Mouse (Mus musculus): ENCODE measurements at regions not wholly inside any gene's neighbourhood (a gene's known extent, or its start where the extent isn't known, plus 50 kb on each side); places are given as distances from the start of the nearest gene placed in this dataset.
"Not testable (repeated sequence)": the region's sequence is repeated elsewhere in the genome, so short reads cannot be mapped to it uniquely, and the experiment has no call there.

DNA sequence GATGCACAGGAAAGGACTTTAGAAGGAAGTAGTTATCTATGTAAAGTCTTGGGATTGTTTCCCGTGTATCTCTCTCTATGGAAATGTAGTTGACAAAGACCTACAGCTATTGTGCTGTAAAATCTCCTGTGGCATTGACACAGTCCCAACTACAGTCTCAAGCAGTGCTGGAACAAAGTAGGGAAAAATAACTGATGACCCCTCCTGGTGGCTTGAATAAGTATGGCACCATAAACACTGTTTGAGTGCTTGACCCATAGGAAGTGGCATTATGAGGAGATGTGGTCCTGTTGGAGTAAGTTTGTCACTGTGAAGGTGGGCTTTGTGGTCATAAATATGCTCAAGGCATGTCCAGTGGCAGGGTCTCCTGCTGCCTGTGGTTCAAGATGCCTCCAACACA, 928.4 kb upstream of the Mms22l start:
- DNase-seq, result no peak

DNA sequence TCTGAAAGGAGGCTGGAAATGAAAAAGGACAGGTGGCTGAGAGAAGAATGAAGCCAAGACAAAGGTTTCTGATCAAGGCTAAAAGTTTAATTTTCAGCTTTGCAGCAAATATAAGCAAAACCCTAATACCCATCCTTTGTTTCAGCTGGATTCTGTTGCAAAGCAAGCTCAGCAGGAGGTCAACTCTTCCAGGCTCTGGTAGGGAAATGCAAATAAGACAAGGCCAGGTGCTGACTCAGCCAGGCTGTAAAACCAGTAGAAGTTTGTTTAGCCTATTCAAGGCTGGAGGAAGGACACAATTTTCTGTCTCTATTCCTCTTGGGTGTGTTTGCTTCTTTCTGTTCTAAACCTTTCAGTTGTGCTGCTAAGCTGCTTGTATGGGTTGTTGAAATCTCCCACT, 923.2 kb upstream of the Mms22l start:
- no peak for DNase-seq

- DNase-seq, result no peak
Measured at GRCm38 (mm10) chr4:23587412-23587811, 908.8 kb upstream of the Mms22l start.

DNA sequence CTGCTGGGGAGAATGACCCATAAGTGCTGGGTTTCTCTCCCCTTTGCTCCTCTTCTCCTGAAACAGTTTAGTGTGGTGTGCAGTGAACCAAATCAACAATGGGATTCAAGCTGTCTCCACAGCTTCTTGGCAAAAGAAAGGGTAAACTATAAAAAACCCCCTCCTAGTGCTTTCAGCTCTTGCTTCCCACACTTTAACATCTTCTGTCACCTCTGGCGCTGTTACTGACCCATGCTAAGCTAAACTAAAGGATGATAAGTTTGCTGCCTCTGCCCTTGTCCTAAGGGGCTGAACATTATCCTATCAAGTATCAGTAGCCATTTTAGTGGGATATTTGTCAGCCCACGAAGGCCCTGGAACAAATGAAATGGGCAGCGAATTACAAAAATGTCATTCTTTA, 905.4 kb upstream of the Mms22l start:
- DNase-seq, result no peak

- DNase-seq, result no peak
Measured at GRCm38 (mm10) chr4:23591593-23591992, 904.7 kb upstream of the Mms22l start.

DNA sequence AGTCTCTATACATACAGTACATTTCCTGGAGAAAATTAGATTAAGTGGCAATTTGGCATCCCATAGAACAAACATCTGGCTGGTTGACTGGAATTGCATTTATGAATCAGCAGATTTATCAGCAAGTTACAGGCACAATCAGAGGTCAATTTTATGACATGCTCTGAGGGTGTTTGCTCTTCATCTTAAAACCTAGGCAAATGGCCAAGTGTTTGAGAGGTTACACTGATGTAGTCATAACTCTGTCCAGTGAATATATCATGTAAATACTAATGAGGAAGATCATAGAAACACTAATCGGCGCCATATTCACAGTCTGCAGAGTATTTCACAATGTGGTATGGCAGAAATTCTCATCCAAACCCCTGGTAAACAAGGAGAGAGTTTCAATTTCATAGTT, 896.2 kb upstream of the Mms22l start:
- no peak for DNase-seq

DNA sequence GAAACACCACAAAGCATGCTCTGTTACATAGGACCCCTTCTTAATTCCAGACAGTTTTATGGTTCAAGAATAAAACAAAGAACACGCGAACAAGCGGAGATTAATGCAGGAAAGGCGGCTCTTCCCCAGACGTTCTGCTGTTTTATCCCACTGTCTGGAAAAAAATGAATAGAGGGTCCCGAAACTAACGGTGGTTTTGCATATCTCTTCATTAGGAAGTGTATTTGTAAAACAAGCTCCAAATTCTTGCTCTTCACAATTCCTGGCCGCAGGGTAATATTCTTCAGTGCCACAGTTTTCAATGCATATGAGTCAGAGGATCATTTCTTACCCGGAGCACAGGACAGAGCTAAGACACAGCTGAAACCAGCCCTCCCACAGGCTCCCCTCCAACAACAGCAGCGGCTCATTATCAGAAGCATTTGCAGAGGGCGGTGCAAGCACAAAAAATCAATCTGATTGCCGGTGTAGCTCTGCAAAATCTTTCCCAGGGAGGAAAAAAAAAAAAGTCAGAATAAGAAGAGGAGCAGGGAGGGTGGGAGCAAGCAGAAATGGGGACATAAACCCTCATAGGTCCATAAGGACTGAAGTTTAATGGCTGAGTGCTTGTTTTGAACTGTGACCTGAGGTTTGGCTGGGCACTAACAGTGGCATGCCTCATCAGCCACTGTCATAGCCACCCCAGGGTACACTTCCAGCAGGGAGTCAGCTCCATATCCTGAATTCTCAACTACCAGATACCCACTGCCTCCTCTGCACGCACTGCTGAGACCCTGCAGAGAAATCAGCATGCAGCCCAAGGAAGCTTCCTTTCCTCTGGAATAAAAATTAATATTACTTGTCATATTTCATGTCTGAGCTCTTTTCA, 894.6 kb upstream of the Mms22l start:
- DNase-seq, result peak; percentile 14

- no peak for DNase-seq
Measured at GRCm38 (mm10) chr4:23602294-23602932, 893.8 kb upstream of the Mms22l start.

GRCm38 (mm10) chr4:23607348-23607747, 888.9 kb upstream of the Mms22l start:
- no peak for DNase-seq

DNA sequence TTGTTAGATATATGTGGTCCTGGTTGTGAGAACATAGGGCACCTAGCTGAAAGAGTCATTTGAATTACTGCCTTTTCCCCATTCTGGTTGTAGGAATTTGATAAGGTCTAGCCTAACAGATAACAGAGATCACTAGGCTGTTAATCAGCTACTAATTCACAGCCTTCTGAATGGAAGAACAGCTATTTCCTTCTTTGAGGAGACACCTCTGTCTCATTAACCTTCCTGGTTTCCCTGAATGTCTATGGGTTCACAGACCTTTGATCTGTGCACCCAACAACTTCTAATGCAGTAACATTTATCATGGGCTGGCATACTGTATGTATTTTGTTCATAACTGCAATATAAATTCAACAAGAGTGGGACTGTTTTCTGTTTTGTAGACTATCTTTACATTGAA, 875.0 kb upstream of the Mms22l start:
- DNase-seq, result no peak

- DNase-seq, result no peak
Measured at GRCm38 (mm10) chr4:23622231-23622630, 874.0 kb upstream of the Mms22l start.

DNA sequence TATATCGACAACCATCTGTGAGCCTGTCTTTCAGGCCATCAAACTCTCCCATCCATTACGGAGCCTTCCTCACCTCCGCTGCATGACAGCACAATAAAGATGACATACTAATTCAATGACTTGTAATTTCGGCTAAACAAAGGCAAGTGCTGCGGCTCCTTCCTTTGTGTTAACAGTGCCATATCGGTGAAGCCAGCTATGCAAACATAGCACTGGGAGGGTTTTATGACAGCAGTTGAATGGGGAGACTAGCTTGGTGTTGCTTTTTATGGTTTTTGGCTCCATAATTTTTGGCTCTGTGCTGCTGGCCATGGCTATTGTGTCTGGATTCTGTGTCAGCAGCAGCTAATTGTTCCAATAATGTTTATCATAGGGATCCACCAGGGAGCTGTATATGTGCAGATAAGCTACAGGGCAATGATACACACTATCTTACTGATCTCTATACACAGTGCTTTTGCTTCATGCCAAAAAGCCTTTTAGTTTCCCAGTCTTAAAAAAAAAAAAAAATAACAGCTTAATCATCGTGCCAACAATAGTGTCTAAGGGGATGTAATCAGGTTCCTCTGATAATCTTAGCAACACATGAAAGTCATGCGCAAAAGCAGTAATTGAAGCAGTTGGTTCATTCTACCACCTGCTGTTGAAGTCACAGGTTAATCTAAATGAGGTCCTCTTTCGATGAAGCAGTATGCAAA, 859.9 kb upstream of the Mms22l start:
- peak; percentile 7 for DNase-seq

- DNase-seq, result no peak
Measured at GRCm38 (mm10) chr4:23636929-23637235, 859.4 kb upstream of the Mms22l start.

DNA sequence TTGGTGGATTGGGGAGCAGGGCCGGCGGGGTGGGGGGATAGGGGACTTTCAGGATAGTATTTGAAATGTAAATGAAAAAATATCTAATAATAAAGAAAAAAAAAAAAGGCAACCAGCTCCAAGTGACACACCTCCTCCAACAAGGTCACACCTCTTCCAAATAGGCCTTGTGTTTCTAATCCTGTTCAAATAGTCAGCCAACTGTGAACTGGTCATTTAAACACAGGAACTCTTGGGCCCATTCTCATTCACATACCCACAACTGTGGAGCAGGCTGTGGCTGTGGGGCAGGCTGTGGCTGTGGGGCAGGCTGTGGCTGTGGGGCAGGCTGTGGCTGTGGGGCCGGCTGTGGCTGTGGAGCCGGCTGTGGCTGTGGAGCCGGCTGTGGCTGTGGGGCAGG, 839.6 kb upstream of the Mms22l start:
- not testable (repeated sequence) for DNase-seq

DNA sequence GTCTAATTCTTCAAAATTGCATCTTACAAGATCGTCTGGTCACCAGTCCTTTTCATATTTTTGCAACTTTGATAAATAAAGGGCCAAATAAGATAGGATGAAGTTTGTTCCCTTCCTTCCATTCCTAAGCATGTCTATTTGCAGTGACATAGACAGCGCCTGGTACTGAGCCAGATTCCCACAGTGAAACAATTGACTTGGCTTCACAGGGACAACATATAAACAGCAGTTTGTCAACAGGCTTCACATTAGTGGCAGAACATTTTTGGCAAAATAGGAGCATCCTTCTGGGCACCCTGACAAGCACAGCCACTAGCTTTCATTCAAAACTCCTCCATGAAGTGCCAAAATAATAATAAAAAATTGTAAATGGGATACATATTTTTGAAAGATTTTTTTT, 827.4 kb upstream of the Mms22l start:
- DNase-seq, result peak; percentile 5

DNA sequence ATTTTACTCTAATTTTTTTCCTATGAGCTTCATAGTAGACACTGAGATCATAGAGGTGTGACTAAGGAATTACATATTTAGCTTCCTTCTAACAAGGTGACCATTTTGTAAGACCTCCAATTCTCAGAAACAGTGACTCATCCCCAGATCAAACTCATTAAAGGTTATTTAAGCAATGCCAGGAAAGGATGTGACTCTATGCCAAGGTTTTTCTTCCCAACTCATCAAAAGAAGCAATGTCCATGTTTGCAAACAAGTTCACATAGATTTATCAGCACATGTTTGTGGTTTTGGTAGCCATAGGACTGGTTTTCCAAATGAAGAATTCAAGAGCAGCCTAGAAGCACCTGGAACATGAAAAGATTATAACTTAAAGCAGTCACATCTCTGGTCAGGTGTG, 792.6 kb upstream of the Mms22l start:
- DNase-seq, result no peak

- no peak for DNase-seq
Measured at GRCm38 (mm10) chr4:23710716-23711115, 785.5 kb upstream of the Mms22l start.

GRCm38 (mm10) chr4:23713781-23714415, 782.4 kb upstream of the Mms22l start:
- DNase-seq, result no peak

DNA sequence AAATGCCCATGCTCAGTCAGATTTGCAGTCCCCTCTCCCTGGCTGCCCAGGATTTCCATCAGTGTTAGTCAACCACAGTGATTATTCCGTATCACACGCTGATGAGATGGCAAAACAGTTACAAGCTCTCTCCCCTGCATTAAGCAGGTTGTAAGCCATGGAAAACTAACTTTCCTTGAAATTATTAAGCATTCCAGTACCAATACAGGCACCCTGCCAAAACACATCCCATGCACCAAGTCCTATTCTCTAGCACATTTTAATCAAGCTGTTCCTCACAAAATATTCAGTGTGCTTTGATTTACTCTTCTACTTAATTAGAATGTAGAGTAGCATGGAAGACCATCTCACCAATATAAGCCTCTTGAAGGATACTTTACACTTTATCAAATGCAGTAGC, 768.4 kb upstream of the Mms22l start:
- DNase-seq, result no peak

DNA sequence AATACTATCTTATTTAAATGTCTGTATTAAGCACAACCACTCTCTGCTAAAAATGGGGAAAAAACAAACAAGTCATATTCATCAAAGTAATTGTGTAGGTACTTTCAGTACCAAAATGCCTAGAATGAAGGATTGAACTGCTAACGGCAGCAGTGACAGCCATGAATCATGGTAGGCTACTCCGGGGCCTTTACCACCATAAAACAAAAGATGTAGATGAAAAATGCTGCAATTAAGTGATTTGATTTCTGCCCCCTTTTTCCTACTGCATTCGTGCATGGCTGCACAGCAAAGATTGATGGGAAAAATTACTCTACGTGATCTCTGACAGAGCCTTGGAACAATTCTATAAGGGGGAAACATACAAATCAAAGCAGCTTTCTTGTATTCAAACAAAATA, 763.8 kb upstream of the Mms22l start:
- no peak for DNase-seq

GRCm38 (mm10) chr4:23744079-23744478, 752.2 kb upstream of the Mms22l start:
- DNase-seq, result no peak

DNA sequence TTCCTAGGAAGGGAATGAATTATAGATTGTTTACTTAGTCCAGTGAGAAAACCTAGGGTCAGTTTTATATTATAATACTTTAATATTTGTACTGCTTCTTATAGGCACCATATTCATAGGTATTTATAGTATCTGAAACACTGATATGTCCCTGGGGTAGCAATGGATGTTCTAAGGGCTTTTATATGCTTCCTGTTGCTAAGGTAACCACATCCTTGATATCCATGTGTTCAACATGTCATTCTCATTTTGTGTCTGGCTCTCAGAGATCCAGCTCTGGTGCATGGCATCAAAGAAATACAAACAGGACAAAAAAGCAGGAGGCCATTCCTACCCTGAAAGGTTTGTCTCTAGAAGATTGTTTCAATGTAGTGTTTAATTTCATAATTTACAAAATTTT, 738.2 kb upstream of the Mms22l start:
- no peak for DNase-seq

DNA sequence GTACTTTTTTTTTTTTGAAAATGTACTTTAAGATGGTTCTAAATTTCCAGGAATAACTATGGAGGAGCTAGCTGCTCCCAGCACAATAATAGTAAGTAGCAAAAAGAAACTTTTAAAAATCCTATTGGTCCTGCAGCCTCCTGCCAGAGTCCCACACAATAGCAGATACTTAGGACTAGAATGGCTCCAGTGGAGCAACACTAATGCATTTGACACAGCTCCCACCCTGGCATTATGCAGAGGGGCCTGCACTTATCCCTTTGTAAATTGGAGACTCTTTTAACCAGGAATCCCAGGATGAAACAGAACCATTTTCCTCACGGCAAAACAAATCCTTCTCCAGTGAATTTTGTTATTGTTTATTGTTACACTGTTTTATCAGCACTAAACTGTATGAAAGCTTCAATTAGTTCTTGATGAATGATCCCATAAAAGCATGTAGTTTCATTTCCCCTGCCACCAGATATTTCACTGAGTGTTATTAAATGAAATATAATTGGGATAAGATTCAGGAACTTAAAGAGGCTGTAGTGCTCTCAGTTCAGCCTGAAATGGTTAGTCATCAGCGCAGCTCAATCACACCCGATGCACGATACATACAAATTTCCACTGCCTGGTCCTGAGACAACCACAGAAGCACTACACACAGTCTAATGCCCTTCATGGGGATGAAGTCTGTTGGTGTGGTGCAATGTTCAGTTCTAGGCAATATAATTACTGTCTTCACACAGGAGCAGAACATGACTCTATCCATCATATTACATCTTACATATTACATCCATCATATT, 708.6 kb upstream of the Mms22l start:
- no peak for DNase-seq

Measured in right cerebral cortex, postnatal 4 days (tissue).